Mouse (Mus musculus) CH12.LX (cell line): ENCODE data around the gene Ddx47. TPM values are rescaled to one million over a fixed set of nuclear protein-coding genes. Genes with fewer than 3 reads are reported as not detected.

Experiments used
- DNase-seq: peaks from one replicate; pipeline ENCODE4 v3.0.0-alpha.2; 2013; ENCODE audit errors: extremely low read depth
- H3K27ac ChIP-seq: 2 replicates; pipeline ENCODE4 v1.5.1; 2012; ENCODE audit warnings: low read depth, mild to moderate bottlenecking, control low read depth, moderate library complexity; ENCODE audit not compliant: insufficient read depth
- H3K27me3 ChIP-seq: replicated peaks from 2 replicates; pipeline ENCODE3; 2012; ENCODE audit warnings: inconsistent platforms
- H3K36me3 ChIP-seq, 2 experiments: replicated peaks in 1 of 2; 2 replicates each; pipeline versions ENCODE3 to v1.6.1; 2012; ENCODE audit warnings: inconsistent platforms in 1 of 2, low read length in 1 of 2, mild to moderate bottlenecking in 1 of 2, mixed read lengths in 1 of 2, moderate library complexity in 1 of 2; ENCODE audit not compliant: control insufficient read depth in 1 of 2, insufficient read depth in 1 of 2
- H3K4me1 ChIP-seq, 2 experiments: 2 replicates each; pipeline ENCODE4 v1.6.1; 2012; ENCODE audit warnings: inconsistent platforms in 1 of 2, moderate library complexity in 1 of 2; ENCODE audit not compliant: insufficient read depth in 2 of 2, control insufficient read depth in 1 of 2
- H3K4me2 ChIP-seq: 2 replicates; pipeline ENCODE4 v1.6.1; 2012; ENCODE audit warnings: low read depth, mild to moderate bottlenecking, control low read depth; ENCODE audit not compliant: poor library complexity, insufficient read depth, severe bottlenecking
- H3K4me3 ChIP-seq, 3 experiments: fragments of 150-350 bp in 1 of 3; sonication (generic) in 1 of 3; replicated peaks in 1 of 3; 2 replicates each; pipeline versions ENCODE3 to v1.5.1; 2011 to 2012; ENCODE audit warnings: low read depth in 2 of 3, low read length in 2 of 3, mild to moderate bottlenecking in 2 of 3, moderate library complexity in 2 of 3, control low read depth in 1 of 3, improper control_type of control experiment in 1 of 3, inconsistent platforms in 1 of 3, mixed read lengths in 1 of 3; ENCODE audit not compliant: poor library complexity in 1 of 3
- H3K79me2 ChIP-seq: replicated peaks from 2 replicates; pipeline ENCODE4 v1.6.1; 2012; ENCODE audit warnings: mild to moderate bottlenecking, moderate library complexity; ENCODE audit not compliant: control insufficient read depth, poor library complexity, insufficient read depth, severe bottlenecking; ENCODE audit errors: extremely low read depth
- H3K9ac ChIP-seq: 2 replicates; pipeline ENCODE4 v1.6.1; 2012; ENCODE audit warnings: low read depth, mild to moderate bottlenecking, control low read depth, moderate library complexity; ENCODE audit not compliant: insufficient read depth
- H3K9me3 ChIP-seq: replicated peaks from 2 replicates; pipeline ENCODE3; 2012; ENCODE audit warnings: low read length, inconsistent platforms, mixed read lengths
- BHLHE40 ChIP-seq: IDR thresholded peaks from 2 replicates; pipeline ENCODE4 v1.6.1; 2011; ENCODE audit warnings: mild to moderate bottlenecking, low read depth, low read length, improper control_type of control experiment
- CHD1 ChIP-seq: IDR thresholded peaks from 2 replicates; pipeline ENCODE4 v1.6.1; 2012; ENCODE audit warnings: low read depth, low read length, improper control_type of control experiment, inconsistent platforms
- CHD2 ChIP-seq: IDR thresholded peaks from 2 replicates; pipeline ENCODE4 v1.6.1; 2011; ENCODE audit warnings: low read length, improper control_type of control experiment
- CTCF ChIP-seq, 2 experiments: IDR thresholded peaks in 1 of 2; conservative IDR thresholded peaks in 1 of 2; 2 replicates each; pipeline ENCODE4 v1.5.1; 2011 to 2012; ENCODE audit warnings: low read depth in 2 of 2, low read length in 2 of 2, improper control_type of control experiment in 1 of 2, inconsistent platforms in 1 of 2, mild to moderate bottlenecking in 1 of 2, moderate library complexity in 1 of 2
- ELF1 ChIP-seq: IDR thresholded peaks from 2 replicates; pipeline ENCODE4 v1.6.1; 2014; ENCODE audit warnings: low read depth, mild to moderate bottlenecking, inconsistent platforms, low read length, improper control_type of control experiment
- EP300 ChIP-seq: IDR thresholded peaks from 2 replicates; pipeline ENCODE4 v1.6.1; 2011; ENCODE audit warnings: low read length, improper control_type of control experiment
- IRF4 ChIP-seq: IDR thresholded peaks from 2 replicates; pipeline ENCODE4 v1.6.1; 2014; ENCODE audit warnings: low read depth, mild to moderate bottlenecking, inconsistent platforms, low read length, improper control_type of control experiment
- JUND ChIP-seq: conservative IDR thresholded peaks from 2 replicates; pipeline ENCODE4 v1.6.1; 2011; ENCODE audit warnings: low read depth, low read length, improper control_type of control experiment
- MAFK ChIP-seq: IDR thresholded peaks from 2 replicates; pipeline ENCODE4 v1.6.1; 2011; ENCODE audit warnings: low read length, improper control_type of control experiment; ENCODE audit not compliant: insufficient replicate concordance
- MAX ChIP-seq: IDR thresholded peaks from 2 replicates; pipeline ENCODE4 v1.6.1; 2011; ENCODE audit warnings: low read length, improper control_type of control experiment
- MAZ ChIP-seq: IDR thresholded peaks from 2 replicates; pipeline ENCODE4 v1.6.1; 2012; ENCODE audit warnings: low read depth, mild to moderate bottlenecking, inconsistent platforms, low read length, improper control_type of control experiment, moderate library complexity
- MXI1 ChIP-seq: IDR thresholded peaks from 2 replicates; pipeline ENCODE4 v1.6.1; 2011; ENCODE audit warnings: mild to moderate bottlenecking, low read depth, low read length, improper control_type of control experiment
- MYC ChIP-seq: IDR thresholded peaks from 2 replicates; pipeline ENCODE4 v1.6.1; 2011; ENCODE audit warnings: low read depth, mild to moderate bottlenecking, improper control_type of control experiment, low read length
- NELFE ChIP-seq: IDR thresholded peaks from 2 replicates; pipeline ENCODE4 v1.6.1; 2011; ENCODE audit warnings: low read depth, low read length, improper control_type of control experiment
- POLR2AphosphoS2 ChIP-seq: IDR thresholded peaks from 2 replicates; pipeline ENCODE4 v1.6.1; 2011; ENCODE audit warnings: low read depth, low read length, improper control_type of control experiment
- RAD21 ChIP-seq: IDR thresholded peaks from 2 replicates; pipeline ENCODE4 v1.6.1; 2011; ENCODE audit warnings: low read depth, mild to moderate bottlenecking, low read length, improper control_type of control experiment, moderate library complexity
- RCOR1 ChIP-seq: conservative IDR thresholded peaks from 2 replicates; pipeline ENCODE4 v1.6.1; 2012; ENCODE audit warnings: low read depth, mild to moderate bottlenecking, inconsistent platforms, low read length, improper control_type of control experiment
- SIN3A ChIP-seq: IDR thresholded peaks from 2 replicates; pipeline ENCODE4 v1.6.1; 2012; ENCODE audit warnings: low read length, improper control_type of control experiment, inconsistent platforms
- TBP ChIP-seq: conservative IDR thresholded peaks from 2 replicates; pipeline ENCODE4 v1.6.1; 2011; ENCODE audit warnings: low read depth, low read length, improper control_type of control experiment
- TCF12 ChIP-seq: IDR thresholded peaks from 2 replicates; pipeline ENCODE4 v1.6.1; 2014; ENCODE audit warnings: low read depth, mild to moderate bottlenecking, inconsistent platforms, low read length, improper control_type of control experiment
- UBTF ChIP-seq: IDR thresholded peaks from 2 replicates; pipeline ENCODE4 v1.6.1; 2012; ENCODE audit warnings: low read depth, mild to moderate bottlenecking, inconsistent platforms, low read length, improper control_type of control experiment, moderate library complexity
- USF1 ChIP-seq: IDR thresholded peaks from 2 replicates; pipeline ENCODE4 v1.6.1; 2014; ENCODE audit warnings: low read depth, mild to moderate bottlenecking, inconsistent platforms, low read length, improper control_type of control experiment
- ZC3H11A ChIP-seq: IDR thresholded peaks from 2 replicates; pipeline ENCODE4 v1.6.1; 2012; ENCODE audit warnings: low read depth, mild to moderate bottlenecking, inconsistent platforms, low read length, improper control_type of control experiment
- ZKSCAN1 ChIP-seq: IDR thresholded peaks from 2 replicates; pipeline ENCODE4 v1.6.1; 2012; ENCODE audit warnings: low read depth, inconsistent platforms, low read length, improper control_type of control experiment, borderline replicate concordance
- ZMIZ1 ChIP-seq: IDR thresholded peaks from 2 replicates; pipeline ENCODE4 v1.6.1; 2012; ENCODE audit warnings: low read depth, mild to moderate bottlenecking, inconsistent platforms, low read length, improper control_type of control experiment
- ZNF384 ChIP-seq: IDR thresholded peaks from 2 replicates; pipeline ENCODE4 v1.6.1; 2012; ENCODE audit warnings: low read depth, low read length, improper control_type of control experiment, inconsistent platforms
- dilution Hi-C: fragments of 300-500 bp; cut with MboI; formaldehyde crosslinking; loops from 2 replicates; pipeline ENCODE4 v1.14.3; 2020; ENCODE audit warnings: low sequenced_read_pairs; ENCODE audit not compliant: extremely low pct_unique_long_range_greater_than_20kb, extremely low pct_ligation_motif_present
- in situ Hi-C: fragments of 300-500 bp; cut with MboI; formaldehyde crosslinking; loops from 3 replicates; pipeline ENCODE4 v1.14.3; 2019; ENCODE audit warnings: low sequenced_read_pairs, low pct_ligation_motif_present, low pct_unique_long_range_greater_than_20kb, mixed read lengths
- polyA plus RNA-seq: library from polyadenylated mRNA; unstranded; fragments of >175 nt; gene quantifications from 2 replicates; pipeline ENCODE4 v1.2.1, GENCODE M21; 2012; ENCODE audit warnings: low read depth; ENCODE audit not compliant: insufficient read length
- total RNA-seq, 2 experiments: library from RNA; depleted of rRNA; stranded (reverse); fragments of 300-350 nt in 1 of 2; fragments of >200 nt in 1 of 2; gene quantifications; 2 replicates each; pipeline ENCODE4 v1.2.3; 2012 to 2014

Gene Ddx47
- total and polyA plus RNA-seq, 3 experiments = 61.4 to 110 (median 82.6) TPM

DNA sequence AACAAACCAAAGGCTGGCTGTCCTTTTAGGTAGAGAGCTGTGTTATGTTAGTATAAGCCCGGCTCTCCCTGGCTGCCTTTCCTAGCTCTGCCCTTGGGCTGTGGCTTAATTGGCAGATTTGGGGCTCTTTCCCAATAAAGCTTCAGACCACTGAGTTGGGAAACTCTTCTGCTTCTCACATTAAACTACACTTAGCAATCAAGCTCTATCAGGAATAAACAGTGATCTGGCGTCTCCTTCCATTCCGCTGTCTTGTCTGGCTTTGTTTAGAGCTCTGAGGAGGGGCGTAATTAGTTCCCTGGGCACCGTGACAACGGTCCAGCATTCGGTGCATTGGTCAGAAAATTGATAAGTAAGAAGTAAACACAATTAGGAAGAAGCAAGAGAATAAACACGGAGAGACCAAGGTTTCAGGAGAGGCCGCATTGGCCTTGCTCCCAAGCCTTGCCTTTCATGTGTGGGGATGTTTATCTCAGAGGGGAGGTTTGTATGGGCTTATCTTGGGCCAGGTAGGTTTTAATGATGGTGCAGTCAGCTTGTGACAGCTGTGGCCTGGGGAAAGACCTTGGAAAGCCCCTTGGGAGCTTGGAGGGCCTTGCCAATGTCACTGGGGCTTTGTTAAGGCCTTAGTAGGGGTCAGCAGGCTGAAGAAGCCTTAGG, 49.4 kb upstream of the Ddx47 start:
- Histone ChIP-seq H3K79me2 (no peaks in the 10 kb centered on the region), H3K4me1 (peaks cover 0 to 7% of the 10 kb centered on the region in 2 experiments; a peak in 2 of 4 replicates), H3K9ac (no peak overlapping the region), H3K4me3 (no peak overlapping the region), H3K27me3 (no peaks in the 10 kb centered on the region), H3K9me3 (peaks cover 7% of the 10 kb centered on the region), H3K4me2 (no peak overlapping the region), H3K36me3 (peaks cover 3 to 20% of the 10 kb centered on the region in 2 experiments), H3K27ac (no peak overlapping the region)
- TF ChIP-seq IRF4 = no peak
- TF ChIP-seq CTCF (conservative IDR thresholded peaks at IDR 0.05 in 1 of 2, IDR thresholded peaks at IDR 0.05 in 1 of 2; ENCODE audit: low read depth in 2 of 2, low read length in 2 of 2) = no peak
- TF ChIP-seq SIN3A = no peak
- no peak for TF ChIP-seq ZMIZ1
- TF ChIP-seq TCF12 = no peak
- TF ChIP-seq RAD21 = no peak
- TF ChIP-seq RCOR1 = no peak
- no peak for TF ChIP-seq ZKSCAN1
- no peak for TF ChIP-seq CHD1
- no peak for TF ChIP-seq CHD2
- TF ChIP-seq UBTF = no peak
- TF ChIP-seq MAFK = no peak
- no peak for TF ChIP-seq JUND
- TF ChIP-seq ELF1 = no peak
- in situ Hi-C loops (no loop called here), dilution Hi-C loops (no loop called here)
- DNase-seq = no peak

DNA sequence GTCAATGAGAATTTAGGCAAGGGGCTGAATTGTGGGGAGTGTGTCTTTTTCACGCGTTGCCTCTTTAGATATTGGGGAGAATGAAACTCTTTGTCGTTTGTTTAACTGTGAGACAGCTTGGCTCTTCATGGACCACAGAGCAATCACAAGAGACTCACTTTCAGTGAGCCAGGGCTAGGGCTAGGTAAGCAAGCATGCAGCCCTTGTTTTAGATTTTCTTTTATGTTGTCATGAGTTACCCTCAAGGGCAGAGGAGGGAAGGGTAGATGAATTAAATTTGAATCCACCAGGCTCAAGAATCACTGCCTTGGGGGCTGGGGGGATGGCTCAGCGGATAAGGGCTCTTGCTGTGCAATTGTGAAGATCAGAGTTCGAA, 48.9 kb upstream of the Ddx47 start:
- Histone ChIP-seq H3K4me2 (no peak overlapping the region), H3K36me3 (peaks cover 3 to 16% of the 10 kb centered on the region in 2 experiments), H3K79me2 (no peaks in the 10 kb centered on the region), H3K27ac (no peak overlapping the region), H3K9ac (no peak overlapping the region), H3K9me3 (peaks cover 7% of the 10 kb centered on the region), H3K4me1 (peaks cover 0 to 7% of the 10 kb centered on the region in 2 experiments; a peak in 2 of 4 replicates), H3K27me3 (no peaks in the 10 kb centered on the region), H3K4me3 (no peak overlapping the region)
- dilution Hi-C loops (no loop called here), in situ Hi-C loops (no loop called here)
- no peak for DNase-seq
- TF ChIP-seq RAD21 (no peak), ZNF384 (no peak), MAZ (no peak), RCOR1 (no peak), JUND (no peak), MAX (no peak), BHLHE40 (no peak), MAFK (no peak), MXI1 (no peak), TBP (no peak), TCF12 (no peak), POLR2AphosphoS2 (no peak), ZC3H11A (no peak), SIN3A (no peak), UBTF (no peak), MYC (no peak), NELFE (no peak), EP300 (no peak), USF1 (no peak)
